Mouse (Mus musculus) erythroblast, embryonic 14.5 days (primary cell): ENCODE measurements around the gene Cmbl.

Experiments
- GATA1 ChIP-seq: IDR thresholded peaks from 2 replicates; pipeline ENCODE4 v1.6.1; 2012; ENCODE audit warnings: low read length, inconsistent platforms, mixed read lengths
- TAL1 ChIP-seq: IDR thresholded peaks from 3 replicates; pipeline ENCODE4 v1.6.1; 2012; ENCODE audit warnings: low read length, inconsistent platforms, mixed read lengths

- TF ChIP-seq GATA1 (no peak), TAL1 (peak; percentile 39; the same call in 1 of the 3 replicates)
Measured at GRCm38 (mm10) chr15:31533529-31533928, 31.7 kb upstream of the Cmbl start.
